Mouse (Mus musculus) neural tube, embryonic 11.5 days (tissue): ENCODE data around the gene Olfr1445. TPM values are rescaled to one million over a fixed set of nuclear protein-coding genes. Genes with fewer than 3 reads are reported as not detected.

Source experiments
- polyA plus RNA-seq: library from polyadenylated mRNA; unstranded; fragments of >200 nt; fragmentation: Nextera tagmentation; extraction: Ambion mirVana; gene quantifications from 2 replicates; pipeline ENCODE4 v1.2.1, GENCODE M21; 2014

Olfr1445 gene
- polyA plus RNA-seq, 1 experiment from 2014 or later: not detected

Other genes with a start within 250 kb of the Olfr1445 start
- not detected in 2 replicates for gene Olfr1442, start 213.4 kb upstream of the Olfr1445 start, polyA plus RNA-seq
- not detected in 2 replicates for gene Olfr1443, start 205.7 kb upstream of the Olfr1445 start, polyA plus RNA-seq
- not detected in 2 replicates for gene Keg1, start 188.1 kb upstream of the Olfr1445 start, polyA plus RNA-seq
- gene Cntf, start 118.2 kb upstream of the Olfr1445 start, polyA plus RNA-seq: 1.3 and 1.7 TPM in 2 replicates
- gene Zfp91, start 87.7 kb upstream of the Olfr1445 start, polyA plus RNA-seq: 10.6 and 11.2 TPM in 2 replicates
- gene Lpxn, start 87.7 kb upstream of the Olfr1445 start, polyA plus RNA-seq: 0.93 and 1.1 TPM in 2 replicates
- gene Gm5244, start 37.2 kb upstream of the Olfr1445 start, polyA plus RNA-seq: not detected in 2 replicates
- gene Olfr1444, start 26.6 kb upstream of the Olfr1445 start, polyA plus RNA-seq: not detected in 2 replicates
- gene Olfr1446, start 9.7 kb downstream of the Olfr1445 start, polyA plus RNA-seq: not detected in 2 replicates
- not detected in 2 replicates for gene Olfr1447, start 19.9 kb downstream of the Olfr1445 start, polyA plus RNA-seq
- not detected in 2 replicates for gene Olfr1448, start 40.6 kb downstream of the Olfr1445 start, polyA plus RNA-seq
- not detected in 2 replicates for gene Olfr1449, start 47.0 kb downstream of the Olfr1445 start, polyA plus RNA-seq
- gene Olfr1450, start 66.4 kb downstream of the Olfr1445 start, polyA plus RNA-seq: not detected in 2 replicates
- gene Olfr1451, start 111.2 kb downstream of the Olfr1445 start, polyA plus RNA-seq: not detected in 2 replicates
- gene Olfr1453, start 144.5 kb downstream of the Olfr1445 start, polyA plus RNA-seq: not detected in 2 replicates
- not detected in 2 replicates for gene Olfr1454, start 176.8 kb downstream of the Olfr1445 start, polyA plus RNA-seq
- not detected in 2 replicates for gene Olfr1457, start 214.0 kb downstream of the Olfr1445 start, polyA plus RNA-seq
- gene Olfr1458, start 222.9 kb downstream of the Olfr1445 start, polyA plus RNA-seq: not detected in 2 replicates